Mouse (Mus musculus) G1E (cell line): ENCODE results near the gene Nav1.

Source experiments
- CTCF ChIP-seq: IDR thresholded peaks from 2 replicates; pipeline ENCODE4 v1.5.1; 2012; ENCODE audit warnings: low read depth, low read length, inconsistent platforms, mixed read lengths
- GATA1 ChIP-seq: IDR thresholded peaks from 2 replicates; pipeline ENCODE4 v1.6.1; 2012; ENCODE audit warnings: borderline replicate concordance, low read length, inconsistent platforms, mixed read lengths
- POLR2AphosphoS5 ChIP-seq: IDR thresholded peaks from 2 replicates; pipeline ENCODE4 v1.6.1; 2012; ENCODE audit warnings: low read depth, low read length, inconsistent platforms; ENCODE audit not compliant: insufficient replicate concordance

- TF ChIP-seq CTCF = no peak
- TF ChIP-seq GATA1 = no peak
- TF ChIP-seq POLR2AphosphoS5 = no peak
These were observed 27.7 kb upstream of the Nav1 start for GRCm38 (mm10) chr1:135634791-135635190.
